Mouse (Mus musculus) embryonic fibroblast, embryonic 13.5 days (primary cell): ENCODE measurements at regions not wholly inside any gene's neighbourhood (a gene's known extent, or its start where the extent isn't known, plus 50 kb on each side); places are given as distances from the start of the nearest gene placed in this dataset.

Experiments used
- H3K27ac ChIP-seq: 2 replicates; pipeline ENCODE4 v1.5.1; 2012; ENCODE audit warnings: low read length, control low read depth, inconsistent platforms; ENCODE audit not compliant: insufficient read depth
- H3K4me1 ChIP-seq: 2 replicates; pipeline ENCODE4 v1.6.1; 2011; ENCODE audit warnings: low read length; ENCODE audit not compliant: control insufficient read depth, insufficient read depth
- H3K4me3 ChIP-seq: 2 replicates; pipeline ENCODE4 v1.5.1; 2011; ENCODE audit warnings: mild to moderate bottlenecking, control low read depth, low read length; ENCODE audit not compliant: insufficient read depth
- CTCF ChIP-seq: IDR thresholded peaks from 2 replicates; pipeline ENCODE4 v1.5.1; 2011; ENCODE audit warnings: mild to moderate bottlenecking, control low read depth, low read length, moderate library complexity, borderline replicate concordance; ENCODE audit not compliant: insufficient read depth
- POLR2A ChIP-seq: IDR thresholded peaks from 2 replicates; pipeline ENCODE4 v1.6.1; 2011; ENCODE audit warnings: low read depth, mild to moderate bottlenecking, control low read depth, low read length, moderate library complexity

DNA sequence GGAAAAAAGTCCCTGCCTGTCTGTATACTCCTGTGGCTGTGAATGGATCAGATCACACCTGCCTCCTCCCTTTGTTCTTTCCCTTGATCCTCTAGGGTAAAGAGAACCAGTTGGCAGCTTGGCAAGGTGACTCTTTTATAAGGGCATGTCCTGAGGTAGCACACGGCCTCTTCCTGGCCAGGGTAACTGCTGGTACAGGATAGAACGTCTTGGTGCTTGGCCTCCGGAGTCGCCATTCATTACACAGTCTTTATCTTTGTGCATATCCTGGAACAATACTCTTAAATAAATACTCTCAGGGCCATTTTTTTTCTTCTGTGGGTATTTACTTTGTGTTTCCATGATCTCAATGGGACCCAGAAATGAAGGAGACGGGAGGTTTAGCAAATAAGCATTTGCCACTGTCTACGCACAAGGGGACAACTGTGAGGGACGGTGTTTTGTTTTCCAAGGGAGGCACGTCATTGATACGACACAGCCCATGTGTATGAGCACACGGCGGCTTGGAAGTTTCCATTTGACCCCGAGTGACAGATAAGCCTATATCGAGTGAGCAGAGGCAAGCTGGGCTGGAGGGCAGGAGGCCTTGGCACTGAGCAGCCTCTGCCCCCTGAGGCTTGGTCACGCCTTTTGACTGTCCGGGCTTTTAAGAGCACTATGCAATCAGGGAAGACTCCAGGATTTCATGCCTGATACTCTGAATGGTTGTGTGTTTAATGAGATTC lies 151.1 kb downstream of the Irs2 start:
- no peak overlapping the region for H3K4me3 ChIP-seq
- TF ChIP-seq POLR2A (no peak), CTCF (no peak)
- H3K27ac ChIP-seq = no peak overlapping the region
- no peaks in the 10 kb centered on the region for H3K4me1 ChIP-seq

DNA sequence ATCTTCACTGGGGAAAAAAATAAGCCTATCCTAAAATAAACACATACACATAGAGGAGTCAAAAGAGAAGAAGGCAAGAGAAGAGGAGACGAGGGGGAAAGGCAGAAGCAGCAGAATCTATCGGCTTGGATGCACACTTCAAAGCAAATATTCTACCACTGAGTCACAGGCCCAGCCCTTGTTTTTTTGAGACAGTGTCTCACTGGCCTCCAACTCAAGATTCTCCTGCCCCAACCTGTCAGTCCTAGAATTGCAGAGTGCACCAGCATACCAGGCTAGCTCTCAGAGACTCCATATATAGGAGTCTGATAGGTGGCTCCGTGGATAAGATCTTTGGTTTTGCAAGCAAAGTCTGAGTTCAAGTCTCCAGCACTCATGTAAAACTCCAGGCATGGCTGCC lies 152.6 kb downstream of the Irs2 start:
- H3K4me1 ChIP-seq = no peaks in the 10 kb centered on the region
- no peak overlapping the region for H3K27ac ChIP-seq
- no peak overlapping the region for H3K4me3 ChIP-seq
- no peak for TF ChIP-seq POLR2A
- no peak for TF ChIP-seq CTCF

DNA sequence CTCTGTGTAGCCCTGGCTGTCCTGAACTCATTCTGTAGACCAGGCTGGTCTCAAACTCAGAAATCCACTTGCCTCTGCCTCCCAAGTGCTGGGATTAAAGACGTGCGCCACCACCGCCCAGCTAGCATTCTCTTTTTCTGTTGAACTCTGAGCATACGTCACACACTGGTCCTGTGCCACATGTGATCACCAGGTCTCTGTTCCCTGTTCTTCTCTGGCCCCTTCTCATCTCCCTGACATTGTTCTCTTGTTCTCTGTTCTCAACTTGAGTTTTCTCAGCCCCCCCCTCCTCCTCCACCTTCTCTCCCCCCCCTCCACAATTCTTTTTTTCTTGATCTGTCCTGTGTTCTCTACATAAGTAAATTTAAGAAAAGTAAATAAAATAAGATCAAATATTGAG lies 153.1 kb downstream of the Irs2 start:
- H3K4me1 ChIP-seq = no peaks in the 10 kb centered on the region
- no peak overlapping the region for H3K27ac ChIP-seq
- no peak overlapping the region for H3K4me3 ChIP-seq
- TF ChIP-seq POLR2A (no peak), CTCF (no peak)

DNA sequence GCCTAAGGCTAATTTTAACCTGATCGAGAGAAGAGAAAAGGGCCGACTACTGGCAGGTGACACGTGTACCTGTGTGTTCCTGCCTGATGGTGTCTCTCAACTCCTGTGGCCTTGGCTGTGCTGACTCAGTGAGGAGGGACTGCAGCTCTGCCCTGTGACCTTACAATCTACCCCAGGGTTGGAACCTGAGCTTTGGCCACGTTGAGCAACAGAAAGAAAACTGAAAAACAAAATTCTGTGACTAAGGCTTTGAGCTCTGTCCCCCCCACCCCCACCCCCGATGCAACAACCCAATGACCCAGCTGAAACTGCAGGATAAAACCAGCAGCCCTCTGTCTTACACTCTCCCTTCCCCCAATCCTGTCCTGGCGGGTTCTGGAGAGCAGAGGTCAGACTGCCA lies 153.7 kb downstream of the Irs2 start:
- Histone ChIP-seq H3K4me1 (no peaks in the 10 kb centered on the region), H3K27ac (no peak overlapping the region), H3K4me3 (no peak overlapping the region)
- no peak for TF ChIP-seq CTCF
- no peak for TF ChIP-seq POLR2A

DNA sequence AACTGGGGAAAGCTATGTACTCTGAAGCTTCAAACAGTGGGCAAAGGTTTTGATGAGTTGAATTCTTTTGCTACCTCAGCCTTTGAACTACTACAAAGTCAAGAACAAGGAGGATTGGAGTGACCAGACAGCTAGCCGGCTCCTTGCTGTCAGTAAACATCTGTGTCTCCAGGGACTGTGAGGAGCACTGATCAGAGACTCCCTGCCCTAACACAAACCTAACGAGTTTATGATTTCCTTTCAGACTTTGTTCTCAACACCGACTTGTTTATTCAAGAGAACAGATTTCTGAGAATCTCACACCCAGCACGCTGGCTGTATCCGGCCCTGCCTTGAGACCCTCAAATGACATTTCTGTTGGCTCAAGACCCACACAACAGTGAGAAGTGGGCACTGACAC lies 154.4 kb downstream of the Irs2 start:
- Histone ChIP-seq H3K4me3 (no peak overlapping the region), H3K4me1 (no peaks in the 10 kb centered on the region), H3K27ac (no peak overlapping the region)
- TF ChIP-seq POLR2A = no peak
- TF ChIP-seq CTCF = no peak

DNA sequence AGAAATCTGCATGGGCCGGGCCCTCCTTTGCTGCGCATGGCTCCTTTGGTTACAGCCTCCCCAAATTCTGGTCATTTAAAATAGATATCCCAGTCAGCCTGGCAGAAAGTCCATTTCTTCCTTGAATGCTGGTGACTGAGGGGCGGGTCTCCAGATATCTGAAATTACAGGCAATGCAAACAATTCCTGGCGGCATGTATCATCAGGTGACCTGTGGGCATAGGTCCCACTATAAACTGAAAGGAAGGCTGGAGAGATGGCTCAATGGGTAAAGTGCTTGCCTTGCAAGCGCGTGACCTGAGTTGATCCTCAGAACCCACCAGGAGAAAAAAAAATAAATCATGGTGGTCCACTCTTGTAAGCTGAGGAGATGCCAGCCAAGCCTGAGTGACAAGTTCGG lies 158.3 kb downstream of the Irs2 start:
- Histone ChIP-seq H3K27ac (no peak overlapping the region), H3K4me1 (no peaks in the 10 kb centered on the region), H3K4me3 (no peak overlapping the region)
- TF ChIP-seq POLR2A (no peak), CTCF (no peak)

DNA sequence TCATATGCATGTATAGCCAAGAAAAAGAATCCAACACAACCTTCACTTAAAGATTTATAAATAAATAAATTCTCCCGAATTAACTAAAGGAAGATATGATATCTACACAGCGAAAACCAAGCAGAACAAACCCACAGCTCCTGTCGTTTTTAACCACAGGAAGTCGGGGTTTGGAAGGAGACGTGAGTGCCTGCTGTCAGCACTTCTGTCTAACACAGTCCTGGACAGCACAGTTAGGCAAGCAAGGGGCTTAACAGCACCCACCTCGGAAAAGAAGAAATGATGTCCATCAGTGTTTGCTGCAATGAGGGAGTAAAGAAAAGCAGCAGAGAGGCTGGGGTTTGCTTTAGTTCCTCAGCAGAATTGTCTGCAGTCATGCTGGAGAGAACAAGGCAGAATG lies 162.7 kb downstream of the Irs2 start:
- TF ChIP-seq CTCF = no peak
- TF ChIP-seq POLR2A = no peak
- Histone ChIP-seq H3K4me1 (no peaks in the 10 kb centered on the region), H3K4me3 (no peak overlapping the region), H3K27ac (no peak overlapping the region; the same call in 1 of the 2 replicates)

DNA sequence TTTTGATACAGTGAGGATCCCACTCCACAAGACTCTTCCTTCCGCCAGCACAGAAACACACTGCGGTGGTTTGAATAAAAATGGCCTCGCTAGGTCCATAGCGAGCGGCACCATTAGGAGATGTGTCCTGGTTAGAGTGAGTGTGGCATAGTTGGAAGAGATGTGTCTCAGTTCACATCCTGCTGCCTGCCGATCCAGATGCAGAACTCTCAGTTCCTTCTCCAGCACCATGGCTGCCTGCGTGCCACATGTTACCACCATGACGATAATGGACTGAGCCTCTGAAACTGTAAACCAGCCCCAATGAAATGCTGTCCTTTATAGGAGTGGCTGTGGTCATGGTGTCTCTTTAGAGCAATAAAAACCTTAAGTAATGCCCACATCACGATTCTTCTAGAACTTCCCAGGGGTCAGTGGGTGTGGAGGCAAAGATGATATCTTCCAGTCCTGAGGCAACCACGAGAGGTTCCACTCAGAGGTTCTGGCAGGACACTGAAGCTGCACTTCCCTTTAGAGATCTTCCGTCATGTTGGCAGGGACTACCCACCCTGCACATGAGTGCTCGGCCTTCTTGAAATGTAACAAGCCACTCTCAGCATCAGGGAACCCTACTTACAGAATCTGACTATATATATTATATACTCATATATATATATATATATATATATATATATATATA lies 167.3 kb downstream of the Irs2 start:
- TF ChIP-seq POLR2A (no peak), CTCF (no peak)

DNA sequence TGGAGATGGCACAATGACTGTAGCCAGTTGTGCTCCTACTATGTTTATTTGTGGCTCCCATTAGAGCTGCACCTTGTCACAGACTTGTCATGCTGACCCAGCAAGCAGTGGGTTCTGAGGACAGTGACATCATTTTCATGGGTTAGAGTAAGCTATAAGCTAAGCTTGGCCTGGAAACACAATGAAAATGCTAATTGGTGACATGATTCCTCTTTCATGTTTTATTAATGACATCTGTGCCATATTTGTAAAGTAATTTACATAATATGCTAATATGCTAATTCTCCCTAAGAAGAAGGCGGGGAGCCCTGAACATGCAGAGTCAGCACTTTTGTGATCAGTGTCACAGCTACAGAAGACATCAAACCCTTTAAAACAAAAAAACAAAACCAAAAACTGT lies 168.2 kb downstream of the Irs2 start:
- no peak overlapping the region for H3K4me3 ChIP-seq
- H3K4me1 ChIP-seq = no peaks in the 10 kb centered on the region
- TF ChIP-seq POLR2A (no peak), CTCF (no peak)
- H3K27ac ChIP-seq = no peak overlapping the region

More for the DNA sequence above, 167.3 kb downstream of the Irs2 start:
- H3K4me3 ChIP-seq = no peak overlapping the region
- no peaks in the 10 kb centered on the region for H3K4me1 ChIP-seq
- no peak overlapping the region for H3K27ac ChIP-seq

DNA sequence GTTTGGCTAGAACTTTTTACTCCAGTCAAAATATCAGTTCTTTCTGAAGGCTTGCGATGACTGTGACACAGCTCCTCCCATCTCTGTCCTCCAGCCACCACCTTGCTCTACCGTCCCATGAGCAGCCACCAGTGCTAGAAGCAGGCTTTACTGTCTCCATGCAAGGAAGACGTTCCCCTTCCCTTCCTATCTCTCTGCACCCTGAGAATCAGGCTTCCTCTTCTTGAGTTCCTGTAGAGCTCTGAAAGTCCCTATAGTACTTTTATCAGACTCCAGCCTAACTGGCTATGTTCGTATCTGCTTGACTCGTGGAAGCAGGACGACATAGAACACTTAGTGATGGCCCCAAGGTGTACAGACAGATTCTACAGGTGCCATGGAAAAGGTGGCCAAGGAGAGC lies 173.2 kb downstream of the Irs2 start:
- no peaks in the 10 kb centered on the region for H3K4me1 ChIP-seq
- H3K4me3 ChIP-seq = no peak overlapping the region
- H3K27ac ChIP-seq = no peak overlapping the region
- TF ChIP-seq POLR2A (no peak), CTCF (no peak)

DNA sequence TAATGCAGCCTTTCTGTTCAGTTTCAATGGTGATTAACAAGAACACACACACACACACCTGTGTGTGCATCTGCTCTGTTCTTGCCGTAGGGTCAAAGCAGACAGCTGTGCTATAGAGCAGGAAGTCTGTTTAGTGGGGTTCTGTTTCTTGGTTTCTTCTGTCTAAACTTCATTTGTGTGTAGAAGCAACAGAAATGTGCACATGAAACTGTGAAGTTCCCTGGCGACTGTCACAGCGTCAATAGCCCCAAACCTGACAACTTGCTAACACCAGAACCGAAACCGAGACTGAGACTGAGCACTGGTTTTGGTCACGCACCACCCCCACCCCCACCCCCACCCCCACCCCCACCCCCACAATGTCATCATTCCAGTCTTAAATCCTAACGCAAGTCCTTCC lies 176.4 kb downstream of the Irs2 start:
- H3K27ac ChIP-seq = no peak overlapping the region
- H3K4me1 ChIP-seq = no peaks in the 10 kb centered on the region
- H3K4me3 ChIP-seq = no peak overlapping the region
- TF ChIP-seq CTCF = no peak
- TF ChIP-seq POLR2A = no peak
